Mouse (Mus musculus) neutrophil, adult 5-6 weeks (primary cell): ENCODE measurements around the gene Pqlc2. TPM values are rescaled to one million over a fixed set of nuclear protein-coding genes. Genes with fewer than 3 reads are reported as not detected.

Experiments used
- ATAC-seq: fragments of 151-379, 151-347 bp; 2 replicates; pipeline ENCODE4 v1.8.0; 2017; ENCODE audit warnings: mild to moderate bottlenecking, moderate TSS enrichment; ENCODE audit not compliant: insufficient number of reproducible peaks, poor library complexity, low FRiP score, severe bottlenecking; ENCODE audit errors: extremely low read depth
- total RNA-seq: library from RNA; stranded (forward); fragments of 200-1000 nt; gene quantifications from 2 replicates; pipeline ENCODE4 v1.2.3, GENCODE M21; 2017

The Pqlc2 gene
- total RNA-seq = 13.1 and 16.8 TPM in 2 replicates

GRCm38 (mm10) chr4:139310171-139310898 lies at the start of gene Pqlc2, which contains the start of gene Akr7a5:
Gene Pqlc2, minus strand, starts transcription at chr4:139310708.
Gene Akr7a5, plus strand, starts transcription at chr4:139310744.
- peak; percentile 60 for ATAC-seq

GRCm38 (mm10) chr4:139357211-139357610 lies 46.7 kb upstream of the Pqlc2 start:
- ATAC-seq = no peak

GRCm38 (mm10) chr4:139352832-139353231 lies 42.3 kb upstream of the Pqlc2 start:
- ATAC-seq = no peak

GRCm38 (mm10) chr4:139351931-139352711 lies 41.6 kb upstream of the Pqlc2 start, which contains the start of the genes Mrto4, Emc1 and Ubr4:
Gene Mrto4, minus strand, starts transcription at chr4:139352576.
Gene Emc1, plus strand, starts transcription at chr4:139352587.
Gene Ubr4, plus strand, starts transcription at chr4:139352609.
- peak; percentile 83 for ATAC-seq

GRCm38 (mm10) chr4:139345416-139346019 lies 35.0 kb upstream of the Pqlc2 start:
- ATAC-seq = no peak

- no peak for ATAC-seq
These were observed 33.2 kb upstream of the Pqlc2 start for GRCm38 (mm10) chr4:139343718-139344117.

- no peak for ATAC-seq
These were observed 31.2 kb upstream of the Pqlc2 start for GRCm38 (mm10) chr4:139341556-139342233.

- ATAC-seq = peak; percentile 25; the same call in 1 of the 2 replicates
These were observed 30.3 kb upstream of the Pqlc2 start for GRCm38 (mm10) chr4:139340835-139341234.

- ATAC-seq = no peak
These were observed 27.6 kb upstream of the Pqlc2 start for GRCm38 (mm10) chr4:139338145-139338544.

GRCm38 (mm10) chr4:139336822-139337483 lies 26.4 kb upstream of the Pqlc2 start:
- peak; percentile 89 for ATAC-seq

GRCm38 (mm10) chr4:139335507-139335906 lies 25.0 kb upstream of the Pqlc2 start:
- no peak for ATAC-seq

GRCm38 (mm10) chr4:139334631-139335295 lies 24.3 kb upstream of the Pqlc2 start:
- ATAC-seq = no peak

GRCm38 (mm10) chr4:139330605-139331004 lies 20.1 kb upstream of the Pqlc2 start:
- peak; percentile 98 for ATAC-seq

GRCm38 (mm10) chr4:139319740-139320139 lies 9.2 kb upstream of the Pqlc2 start:
- ATAC-seq = no peak

GRCm38 (mm10) chr4:139318449-139318848 lies 7.9 kb upstream of the Pqlc2 start:
- no peak for ATAC-seq

GRCm38 (mm10) chr4:139312632-139313031 lies 2.1 kb upstream of the Pqlc2 start:
- no peak for ATAC-seq

GRCm38 (mm10) chr4:139311707-139312106 lies 1.2 kb upstream of the Pqlc2 start:
- no peak for ATAC-seq
